In the genomic region with DNA sequence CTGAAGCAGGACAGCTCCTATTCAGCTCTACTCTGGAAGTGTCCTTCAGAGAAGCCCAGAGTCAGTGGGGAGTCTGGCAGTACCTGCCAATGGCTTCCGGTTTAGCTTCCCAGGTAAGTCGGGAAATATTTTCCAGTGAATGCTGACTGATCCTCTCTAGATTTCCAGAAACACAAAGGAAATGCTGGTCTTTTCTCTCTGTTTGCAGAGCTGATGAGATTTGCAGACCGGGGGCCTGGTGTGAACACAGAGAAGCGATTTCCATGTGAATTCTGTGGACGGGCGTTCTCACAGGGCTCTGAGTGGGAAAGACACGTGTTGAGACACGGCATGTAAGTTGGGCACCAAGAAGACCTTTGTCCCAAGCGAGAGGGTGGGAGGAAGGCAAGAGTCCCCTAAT, we compare ENCODE assay signal across 26 mouse cellular contexts.
DNase-seq lines count a peak whose midpoint lies in the region; ATAC-seq lines count a peak whose summit lies in the region.
"Had no signal": no experiment of that assay in that cellular context is flagged by ENCODE, and none has a peak within 500 bp of the region (broad histone marks: within the 10 kb centered on the region; RNA-seq: fewer than 3 reads in every experiment).

No protein-coding gene starts in this region.

- no peaks in the 10 kb centered on the region for H3K27me3 ChIP-seq in hindbrain, embryonic 13.5 days
- no peaks in the 10 kb centered on the region for H3K27me3 ChIP-seq in hindbrain, embryonic 10.5 days (ENCODE audit: insufficient read depth, poor library complexity, severe bottlenecking)
- H3K27me3 ChIP-seq in midbrain, embryonic 12.5 days = no peaks in the 10 kb centered on the region
- H3K27me3 ChIP-seq in midbrain, embryonic 15.5 days (replicated peaks) = no peaks in the 10 kb centered on the region
- H3K27me3 ChIP-seq in forebrain, embryonic 13.5 days = no peaks in the 10 kb centered on the region
- no peaks in the 10 kb centered on the region for H3K27me3 ChIP-seq in hindbrain, embryonic 15.5 days
- H3K27me3 ChIP-seq: embryonic facial prominence, embryonic 13.5 days; heart, embryonic 13.5 days; limb, embryonic 12.5 days; megakaryocyte, embryonic 14.5 days had no signal

- H3K4me3 ChIP-seq in hindbrain, embryonic 13.5 days = no peak overlapping the region
- H3K4me3 ChIP-seq in hindbrain, embryonic 10.5 days = no peak overlapping the region
- H3K4me3 ChIP-seq in midbrain, embryonic 12.5 days = no peak overlapping the region
- H3K4me3 ChIP-seq in midbrain, embryonic 15.5 days = no peak overlapping the region
- no peak overlapping the region for H3K4me3 ChIP-seq in forebrain, embryonic 13.5 days
- no peak overlapping the region for H3K4me3 ChIP-seq in hindbrain, embryonic 15.5 days
- H3K4me3 ChIP-seq: embryonic facial prominence, embryonic 13.5 days; erythroblast, embryonic 14.5 days; heart, embryonic 13.5 days; limb, embryonic 12.5 days; megakaryocyte, embryonic 14.5 days had no signal

- ATAC-seq in hindbrain, embryonic 13.5 days (ENCODE audit: low FRiP score) = no peak
- no peak for ATAC-seq in midbrain, embryonic 12.5 days (ENCODE audit: low FRiP score, low read depth)
- ATAC-seq in midbrain, embryonic 15.5 days (replicated peaks) = no peak
- no peak for ATAC-seq in forebrain, embryonic 13.5 days
- no peak for ATAC-seq in hindbrain, embryonic 15.5 days (ENCODE audit: low FRiP score, low read depth)
- ATAC-seq: activated CD4-positive, CD25-positive, alpha-beta regulatory T cell, adult 4 months; inflammation-experienced regulatory T-cells, adult 6 months had no signal

- DNase-seq in hindbrain, embryonic 10.5 days (ENCODE audit: low spot score) = no peak
- DNase-seq in left cerebral cortex, postnatal 4 days = no peak
- DNase-seq: adrenal gland, postnatal 10 days; cerebellum, adult 8-10 months; cerebellum, postnatal 36 days; gastrocnemius, postnatal 10 days; heart, adult 18-20 months; kidney, adult 18-20 months; kidney, postnatal 10 days; liver, postnatal 0 days; retina, postnatal 1 day; right cerebral cortex, postnatal 25 days; spleen, adult 18-20 months had no signal

- peaks cover 71% of the 10 kb centered on the region for H3K36me3 ChIP-seq in hindbrain, embryonic 13.5 days
- peaks cover 99% of the 10 kb centered on the region for H3K36me3 ChIP-seq in hindbrain, embryonic 10.5 days
- peaks cover 67% of the 10 kb centered on the region for H3K36me3 ChIP-seq in midbrain, embryonic 12.5 days
- H3K36me3 ChIP-seq in midbrain, embryonic 15.5 days (replicated peaks) = peaks cover 34% of the 10 kb centered on the region; the same call in 1 of the 2 replicates
- H3K36me3 ChIP-seq in forebrain, embryonic 13.5 days (ENCODE audit: poor library complexity, severe bottlenecking) = peaks cover 82% of the 10 kb centered on the region
- peaks cover 29% of the 10 kb centered on the region for H3K36me3 ChIP-seq in hindbrain, embryonic 15.5 days

- no peak overlapping the region for H3K4me2 ChIP-seq in hindbrain, embryonic 13.5 days
- no peak overlapping the region for H3K4me2 ChIP-seq in midbrain, embryonic 12.5 days (replicated peaks)
- H3K4me2 ChIP-seq in midbrain, embryonic 15.5 days = no peak overlapping the region
- no peak overlapping the region for H3K4me2 ChIP-seq in forebrain, embryonic 13.5 days
- no peak overlapping the region for H3K4me2 ChIP-seq in hindbrain, embryonic 15.5 days
- H3K4me2 ChIP-seq: embryonic facial prominence, embryonic 13.5 days; heart, embryonic 13.5 days; limb, embryonic 12.5 days; liver, embryonic 11.5 days had no signal

- H3K9me3 ChIP-seq in hindbrain, embryonic 13.5 days = no peaks in the 10 kb centered on the region
- no peaks in the 10 kb centered on the region for H3K9me3 ChIP-seq in hindbrain, embryonic 10.5 days
- no peaks in the 10 kb centered on the region for H3K9me3 ChIP-seq in midbrain, embryonic 12.5 days
- H3K9me3 ChIP-seq in midbrain, embryonic 15.5 days = no peaks in the 10 kb centered on the region
- H3K9me3 ChIP-seq in forebrain, embryonic 13.5 days (replicated peaks) = no peaks in the 10 kb centered on the region
- no peaks in the 10 kb centered on the region for H3K9me3 ChIP-seq in hindbrain, embryonic 15.5 days
- H3K9me3 ChIP-seq: embryonic facial prominence, embryonic 13.5 days; heart, embryonic 13.5 days; limb, embryonic 12.5 days had no signal

- peaks cover 25% of the 10 kb centered on the region for H3K4me1 ChIP-seq in hindbrain, embryonic 13.5 days (replicated peaks)
- H3K4me1 ChIP-seq in hindbrain, embryonic 10.5 days (replicated peaks) = peaks cover 18% of the 10 kb centered on the region
- H3K4me1 ChIP-seq in midbrain, embryonic 12.5 days = peaks cover 21% of the 10 kb centered on the region
- peaks cover 24% of the 10 kb centered on the region for H3K4me1 ChIP-seq in midbrain, embryonic 15.5 days
- H3K4me1 ChIP-seq in forebrain, embryonic 13.5 days = peaks cover 31% of the 10 kb centered on the region
- peaks cover 21% of the 10 kb centered on the region for H3K4me1 ChIP-seq in hindbrain, embryonic 15.5 days (replicated peaks)
- H3K4me1 ChIP-seq: limb, embryonic 12.5 days; megakaryocyte, embryonic 14.5 days had no signal

- intact Hi-C loops in left cerebral cortex, postnatal 4 days (cut with DNase I) = loop anchor here (10.0 kb wide), 1 partner anchor 124 kb away; no protein-coding TSS in a partner anchor

- H3K9ac ChIP-seq in hindbrain, embryonic 13.5 days = no peak overlapping the region
- H3K9ac ChIP-seq in midbrain, embryonic 12.5 days (replicated peaks) = no peak overlapping the region
- no peak overlapping the region for H3K9ac ChIP-seq in midbrain, embryonic 15.5 days
- H3K9ac ChIP-seq in forebrain, embryonic 13.5 days = no peak overlapping the region
- H3K9ac ChIP-seq in hindbrain, embryonic 15.5 days = no peak overlapping the region
- H3K9ac ChIP-seq: embryonic facial prominence, embryonic 13.5 days; heart, embryonic 13.5 days; limb, embryonic 12.5 days; liver, postnatal 0 days had no signal

- H3K27ac ChIP-seq in hindbrain, embryonic 13.5 days = peak overlapping the region; percentile 90
- H3K27ac ChIP-seq in hindbrain, embryonic 10.5 days = no peak overlapping the region
- H3K27ac ChIP-seq in midbrain, embryonic 12.5 days (replicated peaks) = peak overlapping the region; percentile 79; the same call in 1 of the 2 replicates
- H3K27ac ChIP-seq in midbrain, embryonic 15.5 days = no peak overlapping the region
- peak overlapping the region; percentile 92 for H3K27ac ChIP-seq in forebrain, embryonic 13.5 days
- H3K27ac ChIP-seq in hindbrain, embryonic 15.5 days (replicated peaks) = 0 out of 2 replicates have a peak overlapping the region, but pooled peaks have one; percentile 69
- H3K27ac ChIP-seq: embryonic facial prominence, embryonic 13.5 days; heart, embryonic 13.5 days; limb, embryonic 12.5 days had no signal

- 90% methylated on average over 9 of the region's 9 CpGs for WGBS in hindbrain, embryonic 13.5 days
- WGBS in hindbrain, embryonic 10.5 days = 91% methylated on average over 9 of the region's 9 CpGs
- 81% methylated on average over 9 of the region's 9 CpGs for WGBS in midbrain, embryonic 12.5 days
- WGBS in midbrain, embryonic 15.5 days = 80% methylated on average over 9 of the region's 9 CpGs
- 89% methylated on average over 9 of the region's 9 CpGs for WGBS in forebrain, embryonic 13.5 days
- 87% methylated on average over 9 of the region's 9 CpGs for WGBS in hindbrain, embryonic 15.5 days

Comparison
In these comparisons a context has a peak if more than half of its experiments do, and no peak if none do; other contexts are left out.
1. H3K27ac ChIP-seq: peak in hindbrain, embryonic 13.5 days (single experiment), midbrain, embryonic 12.5 days (single experiment), forebrain, embryonic 13.5 days (single experiment) and hindbrain, embryonic 15.5 days (single experiment); none in hindbrain, embryonic 10.5 days (single experiment) and midbrain, embryonic 15.5 days (single experiment).